Mouse (Mus musculus) forebrain, embryonic 13.5 days (tissue): Measurements from ENCODE around the gene Fam126a. TPM values are rescaled to one million over a fixed set of nuclear protein-coding genes. Genes with fewer than 3 reads are reported as not detected.
"Not testable (repeated sequence)": the region's sequence is repeated elsewhere in the genome, so short reads cannot be mapped to it uniquely, and the experiment has no call there.

ENCODE experiments used
- ATAC-seq: fragments of 200-750 bp; cut with Nextera tagmentation; 2 replicates; pipeline ENCODE4 v1.8.0; 2017
- H3K27ac ChIP-seq: fragments of 300-500 bp; sonication (generic); 2 replicates; pipeline ENCODE4 v1.5.1; 2015; ENCODE audit warnings: inconsistent platforms, mild to moderate bottlenecking, moderate library complexity
- H3K27me3 ChIP-seq: fragments of 300-500 bp; sonication (generic); 2 replicates; pipeline ENCODE4 v1.6.1; 2015; ENCODE audit warnings: mild to moderate bottlenecking, inconsistent platforms
- H3K36me3 ChIP-seq: fragments of 300-500 bp; sonication (generic); 2 replicates; pipeline ENCODE4 v1.6.1; 2015; ENCODE audit warnings: mild to moderate bottlenecking, inconsistent platforms; ENCODE audit not compliant: poor library complexity, severe bottlenecking
- H3K4me1 ChIP-seq: fragments of 300-500 bp; sonication (generic); 2 replicates; pipeline ENCODE4 v1.6.1; 2015; ENCODE audit warnings: inconsistent platforms
- H3K4me2 ChIP-seq: fragments of 300-500 bp; sonication (generic); 2 replicates; pipeline ENCODE4 v1.6.1; 2015; ENCODE audit warnings: inconsistent platforms, mild to moderate bottlenecking, moderate library complexity
- H3K4me3 ChIP-seq: fragments of 300-500 bp; sonication (generic); 2 replicates; pipeline ENCODE4 v1.5.1; 2015; ENCODE audit warnings: mild to moderate bottlenecking, inconsistent platforms
- H3K9ac ChIP-seq: fragments of 300-500 bp; sonication (generic); 2 replicates; pipeline ENCODE4 v1.6.1; 2015; ENCODE audit warnings: mild to moderate bottlenecking, inconsistent platforms
- H3K9me3 ChIP-seq: fragments of 300-500 bp; sonication (generic); replicated peaks from 2 replicates; pipeline ENCODE4 v1.6.1; 2016; ENCODE audit warnings: inconsistent platforms
- WGBS: fragments of 180-500 bp; shearing (Covaris S2); methylation state at CpG from one replicate; pipeline ENCODE4 v1.1.7; 2015; 5-methylcytosine and 5-hydroxymethylcytosine counted together
- polyA plus RNA-seq: library from polyadenylated mRNA; unstranded; fragments of >200 nt; fragmentation: Nextera tagmentation; extraction: Ambion mirVana; gene quantifications from 2 replicates; pipeline ENCODE4 v1.2.1, GENCODE M21; 2015

Fam126a gene
- polyA plus RNA-seq, 1 experiment from 2014 or later = 44.3 TPM

DNA sequence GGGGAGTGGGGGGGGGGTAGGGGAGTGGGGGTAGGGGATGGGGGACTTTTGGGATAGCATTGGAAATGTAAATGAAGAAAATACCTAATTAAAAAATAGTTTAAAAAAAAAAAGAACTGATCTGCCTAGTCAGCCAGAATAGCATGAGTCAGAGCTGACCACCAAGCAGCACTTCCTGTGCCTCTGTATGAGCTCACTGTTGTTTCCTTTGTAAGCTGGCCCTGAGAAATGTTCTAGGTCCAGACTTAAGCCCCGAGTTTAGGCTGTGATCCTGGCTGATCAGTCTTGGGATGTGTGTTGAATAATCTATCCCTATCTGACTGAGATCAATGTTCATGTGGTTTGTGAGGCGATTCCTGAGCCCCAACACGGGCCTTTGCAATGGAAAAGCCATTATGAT lies 143.4 kb downstream of the Fam126a start:
- Histone ChIP-seq H3K9ac (no peak overlapping the region), H3K36me3 (no peaks in the 10 kb centered on the region), H3K4me2 (no peak overlapping the region), H3K4me3 (no peak overlapping the region), H3K27ac (no peak overlapping the region), H3K9me3 (no peaks in the 10 kb centered on the region), H3K4me1 (no peaks in the 10 kb centered on the region), H3K27me3 (no peaks in the 10 kb centered on the region)
- 80% methylated on average over 3 of the region's 3 CpGs for WGBS
- ATAC-seq = no peak

DNA sequence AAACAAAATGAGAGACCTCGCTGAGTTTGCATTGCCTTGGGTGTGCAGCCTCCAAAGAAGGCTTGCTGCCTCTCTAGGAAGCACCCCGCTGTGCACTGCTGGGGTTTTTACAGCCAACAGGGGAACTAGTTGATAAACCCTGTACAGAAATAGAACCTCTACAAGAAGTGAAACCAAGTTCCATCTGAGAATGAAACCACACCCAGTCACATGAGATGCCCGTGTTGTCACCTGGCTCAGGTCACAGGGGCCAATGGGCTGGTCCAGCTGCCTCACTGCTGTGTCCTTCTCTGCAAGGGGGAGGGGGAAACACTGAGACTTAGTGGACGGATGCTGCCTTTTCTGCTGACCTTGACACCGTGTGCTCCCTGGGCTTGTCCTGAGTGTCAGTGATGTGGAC lies 156.0 kb downstream of the Fam126a start:
- Histone ChIP-seq H3K4me3 (no peak overlapping the region), H3K27ac (no peak overlapping the region), H3K4me1 (no peaks in the 10 kb centered on the region), H3K27me3 (no peaks in the 10 kb centered on the region), H3K9me3 (no peaks in the 10 kb centered on the region), H3K4me2 (no peak overlapping the region), H3K36me3 (no peaks in the 10 kb centered on the region), H3K9ac (no peak overlapping the region)
- ATAC-seq = no peak
- 71% methylated on average over 5 of the region's 5 CpGs for WGBS

DNA sequence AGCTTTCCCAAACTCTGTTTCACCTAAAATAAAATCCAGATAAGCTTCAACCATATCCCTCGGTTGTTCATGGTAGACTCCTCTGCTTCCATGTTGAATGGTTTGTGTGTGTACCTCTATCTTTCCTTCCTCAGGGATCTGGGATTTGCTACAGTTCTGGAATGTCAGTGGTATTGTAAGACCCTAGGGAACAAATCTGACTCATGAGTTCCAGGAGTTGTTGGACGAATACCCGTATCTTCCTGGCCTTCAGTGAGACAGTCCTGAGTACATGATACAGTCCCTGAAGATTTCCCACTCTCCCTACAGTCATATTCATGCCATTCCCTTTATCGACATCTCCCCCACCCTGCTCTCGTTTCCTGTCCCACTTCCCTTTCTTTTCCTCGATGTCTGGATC lies 157.9 kb downstream of the Fam126a start:
- Histone ChIP-seq H3K4me2 (no peak overlapping the region), H3K9me3 (no peaks in the 10 kb centered on the region), H3K4me3 (no peak overlapping the region), H3K9ac (no peak overlapping the region), H3K27me3 (no peaks in the 10 kb centered on the region), H3K36me3 (no peaks in the 10 kb centered on the region), H3K4me1 (no peaks in the 10 kb centered on the region), H3K27ac (no peak overlapping the region)
- ATAC-seq = no peak
- 93% methylated on average over 6 of the region's 6 CpGs for WGBS

DNA sequence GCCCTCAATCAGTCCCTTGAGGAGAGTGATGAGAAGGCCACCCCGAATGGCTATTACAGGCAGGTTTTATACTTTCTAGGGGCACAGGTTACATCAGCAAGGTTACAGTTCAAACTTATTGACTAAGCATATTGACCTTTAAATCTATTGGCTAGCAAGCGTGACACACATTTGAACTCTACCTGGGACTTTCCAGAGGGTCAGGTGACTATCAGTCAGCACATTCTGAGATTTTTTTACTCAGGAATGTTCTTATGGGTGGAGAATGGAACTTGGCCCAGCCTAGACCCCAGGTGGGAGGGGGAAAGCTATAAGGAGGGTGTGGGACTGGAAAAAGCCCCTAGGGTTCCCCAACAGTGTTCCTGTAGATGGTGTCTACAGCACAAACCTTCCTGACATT lies 159.2 kb downstream of the Fam126a start:
- not testable (repeated sequence) for H3K36me3 ChIP-seq, H3K9ac ChIP-seq, H3K9me3 ChIP-seq, H3K4me1 ChIP-seq, H3K27me3 ChIP-seq, H3K4me2 ChIP-seq, H3K27ac ChIP-seq, H3K4me3 ChIP-seq, ATAC-seq
- 90% methylated on average over 2 of the region's 2 CpGs for WGBS

DNA sequence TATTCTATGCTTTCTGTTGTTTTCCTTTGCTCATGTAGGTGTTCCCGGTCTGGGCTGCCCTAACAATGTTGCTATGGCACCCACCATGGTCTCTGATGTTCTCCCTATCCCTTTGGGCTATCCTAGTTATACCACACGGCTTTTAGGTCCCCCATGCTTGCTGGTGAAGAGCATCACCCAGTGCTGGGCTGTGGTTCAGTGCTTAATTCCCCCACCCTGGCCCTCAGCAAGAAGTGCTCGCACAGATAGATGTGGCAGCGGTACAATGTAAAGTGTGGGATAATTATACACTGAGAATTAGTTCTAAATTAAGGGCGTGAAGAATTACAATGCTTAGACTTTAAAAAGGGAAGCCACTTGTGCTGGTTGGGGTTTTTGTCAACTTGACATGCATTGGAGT lies 164.5 kb downstream of the Fam126a start:
- ATAC-seq = no peak
- 78% methylated on average over 5 of the region's 5 CpGs for WGBS
- H3K4me1 ChIP-seq = no peaks in the 10 kb centered on the region

More for the DNA sequence above, 164.5 kb downstream of the Fam126a start:
- Histone ChIP-seq H3K27ac (no peak overlapping the region), H3K36me3 (no peaks in the 10 kb centered on the region), H3K4me3 (no peak overlapping the region), H3K27me3 (no peaks in the 10 kb centered on the region), H3K4me2 (no peak overlapping the region), H3K9me3 (no peaks in the 10 kb centered on the region), H3K9ac (no peak overlapping the region)

Other genes starting within 250 kb of the Fam126a start
- 19.8 and 21.5 TPM in 2 replicates for gene Pus7, start 247.0 kb downstream of the Fam126a start, polyA plus RNA-seq
- 29.8 and 34.8 TPM in 2 replicates for gene Rint1, start 243.0 kb downstream of the Fam126a start, polyA plus RNA-seq
- 130 and 142 TPM in 2 replicates for gene Tomm7, start 186.5 kb downstream of the Fam126a start, polyA plus RNA-seq
- 176 and 178 TPM in 2 replicates for gene Klhl7, start 69.9 kb upstream of the Fam126a start, polyA plus RNA-seq
- gene Nupl2, start 134.3 kb upstream of the Fam126a start, polyA plus RNA-seq = 15.2 and 17.0 TPM in 2 replicates